Mouse (Mus musculus): ENCODE measurements at regions not wholly inside any gene's neighbourhood (a gene's known extent, or its start where the extent isn't known, plus 50 kb on each side); places are given as distances from the start of the nearest gene placed in this dataset.
A peak's percentile ranks its signal among the peaks of the same experiment; 100 is the strongest.

DNA sequence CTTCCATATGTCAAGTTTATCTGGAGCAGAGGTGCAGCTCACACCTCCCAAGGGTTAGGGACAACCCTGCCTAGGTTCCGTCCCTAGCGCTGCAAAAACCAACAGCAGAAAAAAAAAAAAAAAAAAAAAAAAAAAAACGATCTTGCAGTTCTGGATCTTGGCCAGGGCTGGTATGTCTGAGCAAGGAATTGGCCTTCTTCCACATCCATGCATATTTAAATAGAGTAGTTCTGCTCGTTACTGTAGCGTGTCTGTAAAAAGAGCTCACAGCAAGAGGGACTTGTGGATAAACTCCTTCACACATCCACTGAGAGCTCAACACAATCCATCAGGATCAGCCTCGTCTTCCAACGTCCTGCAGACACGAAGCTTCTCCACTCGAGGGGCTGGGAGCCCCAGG is 639.4 kb upstream of the Adam5 start:
- no peak for DNase-seq
- intact Hi-C loops (cut with DNase I; ENCODE audit: low total_unique reads): no loop called here

DNA sequence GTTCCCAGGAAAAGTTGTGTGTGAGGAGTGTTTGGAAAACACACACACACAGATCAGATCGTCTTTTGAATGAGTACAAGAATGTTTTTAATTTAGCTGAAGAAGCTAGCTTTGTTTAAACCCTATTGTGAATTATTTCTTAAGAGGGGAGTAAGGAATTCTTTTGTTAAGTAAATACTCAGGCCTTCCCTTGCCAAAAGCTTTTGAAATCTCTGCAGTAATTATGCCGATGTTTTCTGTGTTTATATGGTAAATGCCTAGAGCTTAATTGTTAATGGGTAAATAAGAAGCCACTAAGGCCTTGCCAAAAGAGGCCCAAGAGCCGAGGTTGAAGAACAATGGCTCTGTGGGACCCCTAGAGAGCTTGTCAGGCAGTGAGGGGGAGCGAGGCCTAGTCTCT is 638.3 kb upstream of the Adam5 start:
- intact Hi-C loops (cut with DNase I; ENCODE audit: low total_unique reads): no loop called here
- DNase-seq: no peak

DNA sequence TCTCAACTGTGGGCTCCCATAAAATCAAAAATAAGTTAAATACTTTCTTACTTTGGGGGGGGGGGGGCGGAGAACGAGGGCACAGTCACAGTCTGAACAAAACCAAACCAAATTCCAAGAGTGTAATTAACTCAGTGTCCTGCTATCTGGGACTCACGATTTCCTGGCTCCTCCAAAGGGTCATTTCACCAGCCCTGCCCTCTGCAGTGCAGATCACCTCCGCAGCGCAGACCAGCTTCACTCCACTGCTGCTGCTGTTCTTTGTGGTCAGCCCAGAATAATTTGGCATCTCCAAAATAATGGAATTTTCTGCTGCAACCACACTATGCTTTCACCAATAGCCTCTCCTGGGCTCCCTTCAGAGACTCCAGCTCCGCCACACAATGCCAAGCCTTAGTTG is 631.5 kb upstream of the Adam5 start:
- no peak for DNase-seq
- intact Hi-C loops (cut with DNase I; ENCODE audit: low total_unique reads): no loop called here

DNA sequence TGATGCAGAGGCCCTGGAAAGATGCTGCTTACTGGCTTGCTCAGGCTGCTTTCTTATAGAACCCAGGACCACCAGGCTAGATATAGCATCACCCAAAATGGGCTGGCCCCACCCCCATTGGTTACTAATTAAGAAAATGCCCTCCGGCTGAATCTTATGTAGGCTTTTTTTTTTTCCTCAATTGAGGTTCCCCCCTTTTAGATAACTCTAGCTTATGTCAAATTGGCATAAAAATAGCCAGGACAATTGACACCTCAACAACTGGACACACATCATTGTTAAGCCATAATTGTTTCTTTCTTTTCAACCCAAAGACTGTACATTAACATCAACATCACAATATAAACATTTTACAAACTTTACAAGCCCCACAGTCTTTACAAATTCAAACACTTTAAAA is 630.8 kb upstream of the Adam5 start:
- no peak for DNase-seq
- intact Hi-C loops (cut with DNase I; ENCODE audit: low total_unique reads): no loop called here

DNA sequence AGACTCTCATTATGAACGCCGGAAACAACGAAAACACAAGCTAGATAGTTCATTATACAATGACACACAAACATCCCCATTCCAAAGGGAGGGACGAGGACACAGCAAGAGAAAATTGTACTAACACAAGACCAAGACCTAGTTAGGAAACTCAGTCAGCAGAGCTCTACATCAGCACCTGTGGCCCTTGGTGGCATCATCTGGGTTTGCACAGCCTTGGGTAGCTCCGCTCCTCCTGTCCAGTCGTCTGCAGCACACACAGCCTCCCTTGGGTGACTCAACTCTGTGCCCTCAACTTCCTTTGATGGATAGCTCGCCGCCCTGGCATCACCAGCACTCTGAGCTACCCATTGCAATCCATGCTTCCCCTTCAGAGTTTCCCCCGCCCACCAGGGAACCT is 629.7 kb upstream of the Adam5 start:
- DNase-seq: no peak
- intact Hi-C loops (cut with DNase I; ENCODE audit: low total_unique reads): no loop called here

DNA sequence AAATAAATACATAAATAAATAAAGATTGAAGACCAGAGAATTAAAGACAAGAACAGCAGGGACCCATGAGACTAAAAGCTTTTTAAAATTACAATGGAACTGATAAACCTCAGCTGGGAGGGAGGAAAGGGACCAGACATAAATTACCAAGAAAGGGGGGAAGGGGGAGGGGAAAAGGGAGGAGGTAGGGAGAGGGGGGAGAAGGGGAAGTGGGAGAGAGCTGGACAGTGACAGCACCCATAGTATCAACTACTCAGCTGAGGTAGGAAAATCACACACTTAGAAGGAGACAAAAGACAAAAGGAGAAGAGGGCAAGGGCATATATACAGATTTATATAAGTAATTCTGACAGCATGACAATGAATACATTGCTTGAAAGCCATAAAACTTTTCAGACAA is 626.4 kb upstream of the Adam5 start:
- DNase-seq: no peak
- intact Hi-C loops (cut with DNase I; ENCODE audit: low total_unique reads): no loop called here

DNA sequence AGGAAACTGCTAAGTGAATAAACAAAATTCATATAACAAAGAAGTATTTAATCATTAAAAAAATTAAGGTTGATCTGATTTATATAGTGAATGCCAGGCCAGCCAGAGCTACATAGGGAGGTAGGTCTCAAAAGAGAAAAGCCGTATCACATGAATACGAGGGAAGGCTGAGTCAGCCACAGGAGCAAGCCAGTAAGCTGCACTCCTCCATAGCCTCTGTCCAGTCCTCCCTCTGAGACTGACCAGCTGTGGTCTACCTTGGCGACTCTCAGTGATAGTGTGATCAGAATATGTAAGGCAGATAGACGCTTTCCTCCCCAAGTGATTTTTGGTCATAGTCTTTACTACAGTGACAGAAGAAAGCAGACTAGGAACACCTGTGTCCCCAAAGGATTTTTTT is 625.4 kb upstream of the Adam5 start:
- DNase-seq: no peak
- intact Hi-C loops (cut with DNase I; ENCODE audit: low total_unique reads): no loop called here

DNA sequence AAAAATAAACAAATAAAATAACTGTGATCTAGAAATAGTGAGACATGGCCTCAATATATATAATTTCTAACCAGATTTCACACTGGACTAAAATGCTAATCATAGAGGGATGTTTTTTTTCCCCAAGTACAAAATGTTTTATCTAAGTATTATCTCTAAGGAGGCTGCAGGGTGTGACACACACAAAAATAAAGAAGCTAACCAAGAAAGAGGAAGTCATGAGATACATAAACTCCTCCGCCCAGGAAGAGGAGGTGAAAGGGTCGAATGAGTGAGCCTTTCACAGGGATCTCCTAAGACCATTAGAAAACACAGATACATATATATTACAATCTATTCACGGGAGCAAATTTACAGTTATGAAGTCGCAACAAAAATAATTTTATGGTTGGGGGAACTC is 623.7 kb upstream of the Adam5 start:
- intact Hi-C loops (cut with DNase I; ENCODE audit: low total_unique reads): no loop called here

DNA sequence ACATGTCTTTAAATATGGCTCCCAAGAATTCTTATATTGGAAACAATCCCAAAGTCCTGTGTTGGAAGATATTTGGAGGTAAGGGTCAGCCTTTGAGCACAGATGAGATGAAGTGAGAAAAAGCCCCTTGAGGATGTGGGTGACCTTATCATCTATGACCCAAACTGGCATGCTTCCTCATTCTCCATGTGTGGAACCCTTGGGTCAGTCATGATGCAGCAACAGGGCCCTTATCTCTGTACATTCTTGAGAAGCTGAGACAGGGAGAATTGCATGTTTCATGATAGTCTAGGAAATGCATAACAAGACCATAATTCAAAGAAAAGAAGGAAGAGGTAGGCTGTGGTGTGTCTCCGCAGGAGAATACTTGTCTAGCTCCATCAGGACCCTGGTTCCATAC is 621.8 kb upstream of the Adam5 start:
- intact Hi-C loops (cut with DNase I; ENCODE audit: low total_unique reads): no loop called here
- DNase-seq: no peak

More for the DNA sequence above, 623.7 kb upstream of the Adam5 start:
- DNase-seq: no peak

DNA sequence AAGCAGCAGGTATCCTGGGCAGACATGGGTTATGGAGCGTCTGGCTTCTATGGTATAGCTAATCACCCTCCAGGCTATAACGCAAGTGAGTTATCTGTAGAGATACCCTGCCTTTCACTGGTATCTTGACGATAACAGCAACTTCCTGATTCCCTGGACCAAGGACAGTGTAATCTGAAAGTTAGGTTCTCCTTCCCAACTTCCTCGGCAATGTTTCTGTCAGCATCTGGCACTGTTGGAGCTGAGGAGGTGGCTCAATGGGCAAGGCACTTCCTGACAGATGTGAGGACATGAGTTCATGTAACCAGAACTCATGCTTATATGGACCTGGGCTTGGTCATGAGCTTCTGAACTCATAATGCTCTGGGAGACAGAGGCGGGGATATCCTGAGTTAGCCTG is 620.9 kb upstream of the Adam5 start:
- intact Hi-C loops (cut with DNase I; ENCODE audit: low total_unique reads): no loop called here
- DNase-seq: no peak

DNA sequence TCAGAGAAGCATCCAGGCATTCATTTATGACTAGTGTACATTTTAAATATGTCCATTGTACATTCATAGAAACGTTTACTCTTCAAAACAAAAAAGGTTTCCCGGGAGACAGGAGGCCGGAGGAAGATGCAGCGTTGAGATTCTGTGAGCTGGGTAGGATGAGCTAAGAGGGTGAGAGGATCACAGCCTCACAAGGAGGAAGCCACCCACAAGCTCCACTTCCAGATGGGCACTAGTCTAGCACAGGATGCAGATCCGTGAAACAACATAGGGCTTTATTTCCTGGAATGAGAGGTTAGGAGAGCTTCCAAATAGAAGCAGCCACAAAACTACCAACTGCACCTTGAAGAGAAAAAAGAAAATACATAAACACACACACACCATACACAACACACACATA is 619.4 kb upstream of the Adam5 start:
- DNase-seq: no peak
- intact Hi-C loops (cut with DNase I; ENCODE audit: low total_unique reads): no loop called here

DNA sequence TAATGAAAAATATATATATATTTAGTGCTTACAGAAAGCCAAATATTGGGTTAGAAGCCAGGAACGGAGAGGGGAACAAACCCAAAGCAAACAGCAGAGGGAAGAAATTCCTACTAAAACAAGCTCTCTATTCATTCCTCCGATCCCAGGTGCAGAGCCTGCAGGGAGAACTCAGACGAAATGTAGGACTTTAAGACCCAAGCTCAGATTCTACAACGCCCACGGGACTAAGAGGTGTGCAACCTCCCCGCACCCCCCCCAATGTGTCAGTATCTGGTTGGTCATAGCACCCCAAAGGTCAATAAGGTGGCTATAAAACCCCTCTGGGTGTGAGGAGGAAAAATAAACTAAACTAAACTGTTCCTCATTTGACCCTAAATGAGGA is 616.9 kb upstream of the Adam5 start:
- intact Hi-C loops (cut with DNase I; ENCODE audit: low total_unique reads): no loop called here
- DNase-seq: no peak

DNA sequence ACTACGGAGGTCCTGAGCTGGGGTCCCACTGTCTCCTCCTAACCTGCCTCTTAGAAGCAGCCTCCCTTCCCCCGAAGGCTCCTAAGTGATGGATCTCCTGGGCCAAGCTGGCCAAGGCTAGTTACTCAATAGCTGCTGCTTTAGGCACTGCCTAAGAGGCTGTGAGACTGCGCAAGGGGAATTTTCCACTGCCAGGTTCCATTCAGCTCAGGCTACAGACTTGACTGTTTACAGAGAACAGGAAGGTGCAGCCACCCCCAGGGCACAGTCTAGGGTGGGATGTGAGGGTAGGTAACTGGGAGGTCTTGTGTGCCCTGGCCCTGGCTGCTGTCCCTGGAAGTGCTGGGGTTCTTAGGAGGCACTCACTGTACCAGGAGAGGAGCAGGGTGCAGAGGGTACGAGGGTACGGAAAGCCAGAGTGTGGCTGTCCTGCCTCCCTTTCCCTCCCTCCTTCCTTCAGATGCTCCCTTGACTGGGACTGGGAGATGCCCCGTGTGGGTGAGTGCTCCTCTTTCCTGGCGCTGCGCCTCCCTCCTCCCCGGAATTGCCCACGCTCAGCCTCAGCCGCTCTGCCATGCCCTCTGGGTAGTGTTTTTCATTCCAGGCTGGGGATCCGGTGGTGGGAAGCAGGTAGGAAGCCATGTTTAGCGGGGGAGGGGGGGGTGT is 616.4 kb upstream of the Adam5 start:
- DNase-seq: peak; percentile 34
- intact Hi-C loops (cut with DNase I; ENCODE audit: low total_unique reads): no loop called here

DNA sequence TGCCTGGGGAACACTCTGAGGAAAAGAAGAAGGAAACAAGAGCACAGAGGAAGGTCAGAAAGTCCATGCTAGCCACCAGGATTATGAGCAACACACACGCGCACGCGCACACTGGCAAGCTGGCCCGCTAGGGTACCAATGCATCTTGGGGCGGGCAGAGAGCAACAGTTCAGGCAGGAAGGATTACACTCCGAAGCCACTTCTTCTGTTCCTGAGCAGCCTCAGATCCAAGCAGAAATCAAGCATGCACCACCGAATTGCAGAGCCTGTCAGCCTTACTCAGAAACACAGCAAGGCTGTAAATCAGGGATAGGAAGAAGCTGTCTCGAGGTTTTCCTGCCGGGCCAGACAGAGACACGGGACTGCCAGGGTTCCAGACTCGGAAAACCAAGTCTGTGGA is 615.8 kb upstream of the Adam5 start:
- peak; percentile 11 for DNase-seq
- intact Hi-C loops (cut with DNase I; ENCODE audit: low total_unique reads): no loop called here

DNA sequence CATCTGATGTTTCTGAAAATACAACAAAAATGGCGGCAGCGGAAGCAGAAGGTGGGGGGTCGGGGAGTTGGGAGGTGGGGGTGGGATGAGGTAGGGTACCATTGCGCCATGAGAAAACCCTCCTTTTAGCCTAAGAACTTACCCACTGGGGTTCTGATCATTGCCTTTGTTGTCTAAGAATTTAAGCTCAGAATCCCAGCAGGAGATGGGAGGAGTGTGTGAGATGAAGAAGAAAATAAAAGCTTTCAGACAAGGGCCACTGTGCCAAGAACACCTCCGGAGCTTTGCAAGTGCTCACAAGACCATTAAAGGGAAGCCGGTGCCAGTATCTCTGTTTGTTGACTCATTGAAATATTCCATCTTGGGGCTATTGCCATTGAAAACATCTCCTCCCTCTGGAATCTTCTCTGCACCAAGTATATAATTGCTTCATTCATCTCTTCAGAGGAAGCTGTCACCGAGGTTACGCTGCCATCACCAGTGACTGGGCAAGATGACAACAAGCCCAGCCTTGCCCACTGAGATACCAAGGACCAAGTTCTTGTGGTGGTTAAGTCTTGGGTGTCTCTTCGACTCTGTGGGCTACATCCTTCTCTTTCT is 614.0 kb upstream of the Adam5 start:
- no peak for DNase-seq
- intact Hi-C loops (cut with DNase I; ENCODE audit: low total_unique reads): no loop called here

DNA sequence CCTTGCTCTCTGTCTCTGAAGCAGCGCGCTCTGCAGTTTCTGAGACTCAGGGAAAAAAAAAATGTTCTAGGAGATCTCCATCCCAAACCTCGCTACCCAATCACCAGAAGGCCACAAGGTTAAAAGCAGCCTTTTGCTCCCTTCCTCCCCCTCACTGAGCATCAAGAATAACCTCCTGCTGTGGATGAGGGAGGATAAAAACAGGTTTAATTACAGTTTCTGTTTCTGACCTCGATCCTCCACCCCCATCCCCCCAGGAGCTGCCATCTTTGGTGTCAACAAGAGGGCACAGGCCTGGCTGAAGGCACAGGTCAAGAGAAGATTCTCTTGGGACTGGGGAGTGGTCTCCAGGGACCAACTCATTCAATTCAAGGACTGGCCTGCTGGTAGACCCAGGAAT is 613.0 kb upstream of the Adam5 start:
- intact Hi-C loops (cut with DNase I; ENCODE audit: low total_unique reads): no loop called here
- DNase-seq: no peak

DNA sequence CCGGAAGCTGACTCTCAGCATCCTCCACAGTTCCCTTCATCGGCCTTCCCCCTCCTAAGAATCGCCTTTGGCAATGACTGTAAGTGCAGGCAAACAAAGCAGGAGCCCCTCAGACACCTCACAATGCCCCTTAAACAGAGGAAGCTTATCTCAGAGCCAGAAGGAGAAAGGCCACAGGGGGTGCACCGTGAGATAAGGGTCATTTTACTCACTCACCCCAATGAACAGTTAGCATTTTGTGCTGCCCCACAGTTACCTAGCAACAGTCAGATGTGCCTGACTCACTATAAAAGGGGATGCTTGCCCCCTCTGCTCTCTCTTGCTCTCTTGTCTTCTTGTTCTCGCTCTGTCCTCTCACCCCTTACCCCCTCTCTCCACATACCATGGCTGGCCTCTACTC is 606.4 kb upstream of the Adam5 start:
- intact Hi-C loops (cut with DNase I; ENCODE audit: low total_unique reads): no loop called here
- no peak for DNase-seq

DNA sequence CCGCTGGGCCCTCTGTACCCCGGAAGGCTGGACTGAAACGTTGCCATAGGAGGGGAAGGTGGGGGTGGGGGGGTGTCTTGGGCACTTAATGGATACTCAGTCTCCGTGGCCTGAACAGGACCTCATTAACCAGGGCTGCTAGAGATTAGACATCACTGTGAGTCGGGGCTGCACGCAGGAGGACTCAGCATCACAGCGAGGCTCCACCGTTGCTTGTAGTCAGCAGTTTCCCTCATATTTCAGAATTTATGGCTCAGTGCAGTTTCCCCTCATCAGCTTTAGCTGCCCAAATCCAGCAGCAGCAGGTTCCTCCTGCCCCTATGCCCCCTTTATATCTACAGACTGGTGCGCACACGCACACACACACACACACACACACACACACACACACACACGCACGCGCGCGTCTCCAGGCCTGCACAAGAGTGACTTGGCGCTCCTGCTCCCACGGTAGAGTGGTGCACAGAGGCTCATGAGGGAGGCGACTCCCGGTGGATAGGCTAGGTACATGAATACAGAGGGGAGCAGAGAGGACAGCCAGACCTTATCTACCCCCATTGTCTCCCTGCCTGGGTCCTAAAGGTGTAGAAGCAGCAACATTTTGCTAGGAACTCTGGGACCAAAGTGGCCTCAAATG is 605.8 kb upstream of the Adam5 start:
- DNase-seq: no peak
- intact Hi-C loops (cut with DNase I; ENCODE audit: low total_unique reads): no loop called here

DNA sequence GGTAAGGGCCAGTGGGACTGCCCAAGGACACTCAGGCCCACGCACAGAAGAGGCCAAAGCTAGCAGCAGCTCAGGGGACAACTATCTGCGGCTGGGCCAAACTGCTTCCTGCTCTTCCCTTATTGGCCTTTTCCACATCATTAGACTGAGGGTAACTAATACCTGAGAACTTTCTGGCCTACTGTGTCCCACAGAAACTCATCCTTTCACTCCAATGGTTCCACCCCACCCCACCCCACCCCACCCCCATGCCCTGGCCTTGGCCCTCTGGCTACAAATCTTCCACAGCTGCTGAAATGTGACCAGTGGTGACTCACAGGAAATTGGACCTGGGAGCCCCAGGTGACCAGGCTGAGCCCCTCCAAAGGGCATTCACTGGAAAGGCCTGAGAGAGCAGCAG is 604.6 kb upstream of the Adam5 start:
- intact Hi-C loops (cut with DNase I; ENCODE audit: low total_unique reads): no loop called here
- peak; percentile 35 for DNase-seq

DNA sequence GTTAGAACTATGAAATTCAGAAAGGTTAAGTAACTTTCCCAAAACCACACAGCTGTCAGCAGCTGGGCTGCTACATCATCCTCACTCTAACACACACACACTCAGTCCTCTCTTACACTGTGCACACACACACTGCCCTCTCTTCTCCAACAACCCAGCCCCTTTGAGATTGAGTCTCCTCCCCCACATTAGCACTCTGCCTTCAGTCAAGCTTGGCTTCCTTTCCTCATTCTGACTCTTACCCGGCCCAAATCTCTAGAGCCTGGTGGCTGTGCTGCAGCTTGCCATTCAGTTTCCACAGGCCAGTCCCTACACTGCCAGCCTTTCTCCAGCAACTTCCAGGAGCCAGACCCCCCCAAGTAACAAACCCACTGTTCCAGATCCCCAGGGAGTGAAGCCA is 602.0 kb upstream of the Adam5 start:
- DNase-seq: no peak
- intact Hi-C loops (cut with DNase I; ENCODE audit: low total_unique reads): no loop called here

DNA sequence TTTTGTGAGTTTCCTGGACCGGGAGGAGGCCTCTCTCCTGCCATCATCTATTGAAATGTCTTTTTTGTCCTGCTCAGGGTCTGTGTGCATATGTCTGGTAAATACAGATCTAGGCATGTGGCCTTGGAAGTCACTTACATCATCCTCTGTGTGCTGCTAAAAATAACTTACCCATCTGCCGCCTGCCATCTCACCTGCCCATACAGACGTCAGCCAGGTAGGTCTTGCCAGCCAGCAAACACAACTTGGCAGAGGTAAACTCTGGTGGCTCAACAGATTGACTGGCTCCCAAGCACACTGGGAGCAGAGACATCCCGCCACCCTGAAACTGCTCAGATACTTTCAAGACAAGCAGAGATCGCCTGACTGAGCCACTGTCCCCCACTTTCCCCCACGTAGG is 597.3 kb upstream of the Adam5 start:
- DNase-seq: no peak
- intact Hi-C loops (cut with DNase I; ENCODE audit: low total_unique reads): no loop called here

DNA sequence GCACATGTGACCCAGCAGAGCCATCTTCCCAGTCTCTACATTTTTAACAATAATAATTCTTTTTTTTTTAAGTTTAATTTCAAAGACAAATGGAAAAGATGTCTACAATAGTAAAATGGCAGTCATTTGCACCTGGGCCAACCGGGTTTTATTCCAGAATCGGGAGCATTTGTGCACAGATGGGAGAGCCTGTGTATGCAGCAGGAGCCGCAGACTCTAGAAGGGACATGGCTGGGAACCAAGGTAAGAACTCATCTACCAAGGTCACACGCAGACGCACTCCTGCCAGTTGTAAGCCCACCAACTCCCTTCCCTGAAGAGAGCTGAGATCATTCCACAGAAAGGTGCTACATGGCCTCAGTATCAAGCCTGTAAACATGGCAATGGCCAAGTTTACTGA is 586.4 kb upstream of the Adam5 start:
- no peak for DNase-seq
- intact Hi-C loops (cut with DNase I; ENCODE audit: low total_unique reads): no loop called here
